Mouse (Mus musculus) effector memory CD4-positive, alpha-beta T cell, adult 7 months (primary cell): ENCODE results near the gene Cstf2t. TPM values are rescaled to one million over a fixed set of nuclear protein-coding genes. Genes with fewer than 3 reads are reported as not detected.

Source experiments
- polyA plus RNA-seq: library from polyadenylated mRNA; unstranded; fragments of 100-300 nt; shearing (Covaris generic); gene quantifications from one replicate; pipeline ENCODE4 v1.2.1, GENCODE M21; 2017

Gene Cstf2t
- polyA plus RNA-seq: 28.5 TPM

DNA sequence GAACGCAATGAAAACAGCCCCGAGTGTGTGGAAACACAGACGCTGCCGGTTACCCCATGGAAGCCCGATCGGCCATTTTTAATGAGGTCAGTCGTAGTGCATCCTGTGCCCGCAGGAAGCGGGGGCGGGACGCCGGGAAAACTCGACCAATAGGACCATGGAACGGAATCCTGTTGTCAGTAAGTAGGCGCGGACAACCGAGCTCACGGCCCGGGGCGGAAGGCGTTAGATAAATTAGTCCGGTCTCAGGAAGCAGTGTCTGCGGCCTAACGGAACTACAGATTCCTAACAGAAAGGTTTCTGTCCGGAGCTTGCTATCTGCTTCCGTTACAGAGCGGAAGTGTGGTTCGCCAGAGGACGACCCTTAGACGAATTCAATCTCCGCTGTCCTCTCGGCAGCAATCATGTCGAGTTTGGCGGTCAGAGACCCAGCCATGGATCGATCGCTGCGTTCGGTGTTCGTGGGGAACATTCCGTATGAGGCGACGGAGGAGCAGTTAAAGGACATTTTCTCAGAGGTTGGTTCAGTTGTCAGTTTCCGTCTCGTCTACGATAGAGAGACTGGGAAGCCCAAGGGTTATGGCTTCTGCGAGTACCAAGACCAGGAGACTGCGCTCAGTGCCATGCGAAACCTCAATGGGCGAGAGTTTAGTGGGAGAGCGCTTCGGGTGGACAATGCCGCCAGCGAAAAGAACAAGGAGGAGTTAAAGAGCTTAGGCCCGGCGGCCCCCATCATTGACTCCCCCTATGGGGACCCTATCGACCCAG is at the start of gene Cstf2t:
Gene Cstf2t (plus strand): TSS at position 176 of the 768 bp plus-strand sequence.

